Mouse (Mus musculus): Measurements from ENCODE around the gene Acsm4. TPM values are rescaled to one million over a fixed set of nuclear protein-coding genes. Genes with fewer than 3 reads are reported as not detected.
A peak's percentile ranks its signal among the peaks of the same experiment; 100 is the strongest.

Gene Acsm4
- total RNA-seq (2021): not detected
- long read RNA-seq, experiment 1: 0 reads
- long read RNA-seq, experiment 2: 0 reads

GRCm38 (mm10) chr7:119689726-119690125, at the start of gene Acsm4:
Acsm4 (plus strand) TSS chr7:119690026.
- DNase-seq (ENCODE audit: low spot score in 2 of 2): no peak
- Histone ChIP-seq H3K4me3 (no peak within 1 kb of the TSS), H3K27ac (no peak within 1 kb of the TSS)
- TF ChIP-seq CTCF (conservative IDR thresholded peaks at IDR 0.05): no peak

GRCm38 (mm10) chr7:119642307-119642706, 47.5 kb upstream of the Acsm4 start:
- Histone ChIP-seq H3K4me3 (no peak overlapping the region), H3K27ac (no peak overlapping the region)
- no peak for DNase-seq (ENCODE audit: low spot score in 2 of 2)
- no peak for TF ChIP-seq CTCF (conservative IDR thresholded peaks at IDR 0.05)

GRCm38 (mm10) chr7:119667893-119668292, 21.9 kb upstream of the Acsm4 start:
- DNase-seq (ENCODE audit: low spot score in 2 of 2): no peak
- Histone ChIP-seq H3K4me3 (no peak overlapping the region), H3K27ac (no peak overlapping the region)
- no peak for TF ChIP-seq CTCF (conservative IDR thresholded peaks at IDR 0.05)

GRCm38 (mm10) chr7:119670395-119670794, 19.4 kb upstream of the Acsm4 start:
- TF ChIP-seq CTCF (conservative IDR thresholded peaks at IDR 0.05): no peak
- H3K27ac ChIP-seq: no peak overlapping the region
- no peak overlapping the region for H3K4me3 ChIP-seq
- no peak for DNase-seq (ENCODE audit: low spot score in 2 of 2)

GRCm38 (mm10) chr7:119670925-119671324, 18.9 kb upstream of the Acsm4 start:
- H3K4me3 ChIP-seq: no peak overlapping the region
- peak in 1 of 2 experiments; percentile 42 for DNase-seq (ENCODE audit: low spot score in 2 of 2)
- peak; percentile 70 for TF ChIP-seq CTCF (conservative IDR thresholded peaks at IDR 0.05)
- no peak overlapping the region for H3K27ac ChIP-seq

- peak; percentile 86 for TF ChIP-seq CTCF (conservative IDR thresholded peaks at IDR 0.05)
- Histone ChIP-seq H3K4me3 (no peak overlapping the region), H3K27ac (no peak overlapping the region)
- DNase-seq (ENCODE audit: low spot score in 2 of 2): peak; percentile 29 to 53
Measured at GRCm38 (mm10) chr7:119673465-119673864, 16.4 kb upstream of the Acsm4 start.

GRCm38 (mm10) chr7:119680107-119680506, 9.7 kb upstream of the Acsm4 start:
- no peak for TF ChIP-seq CTCF (conservative IDR thresholded peaks at IDR 0.05)

GRCm38 (mm10) chr7:119682699-119683098, 7.1 kb upstream of the Acsm4 start:
- no peak overlapping the region for H3K4me3 ChIP-seq
- DNase-seq (ENCODE audit: low spot score in 2 of 2): no peak
- H3K27ac ChIP-seq: no peak overlapping the region
- TF ChIP-seq CTCF (conservative IDR thresholded peaks at IDR 0.05): no peak

More at GRCm38 (mm10) chr7:119680107-119680506, 9.7 kb upstream of the Acsm4 start:
- Histone ChIP-seq H3K4me3 (no peak overlapping the region), H3K27ac (no peak overlapping the region)
- DNase-seq (ENCODE audit: low spot score in 2 of 2): no peak

- DNase-seq (ENCODE audit: low spot score in 2 of 2): no peak
- Histone ChIP-seq H3K4me3 (no peak overlapping the region), H3K27ac (no peak overlapping the region)
- no peak for TF ChIP-seq CTCF (conservative IDR thresholded peaks at IDR 0.05)
Measured at GRCm38 (mm10) chr7:119692302-119692701, 2.5 kb downstream of the Acsm4 start.

- H3K4me3 ChIP-seq: no peak overlapping the region
- H3K27ac ChIP-seq: no peak overlapping the region
- no peak for TF ChIP-seq CTCF (conservative IDR thresholded peaks at IDR 0.05)
- no peak for DNase-seq (ENCODE audit: low spot score in 2 of 2)
Measured at GRCm38 (mm10) chr7:119694926-119695325, 5.1 kb downstream of the Acsm4 start.

- H3K4me3 ChIP-seq: no peak overlapping the region
- H3K27ac ChIP-seq: no peak overlapping the region
- DNase-seq (ENCODE audit: low spot score in 2 of 2): no peak
- TF ChIP-seq CTCF (conservative IDR thresholded peaks at IDR 0.05): no peak
Measured at GRCm38 (mm10) chr7:119714111-119714510, 24.3 kb downstream of the Acsm4 start.

- Histone ChIP-seq H3K27ac (peak within 1 kb of the TSS; percentile 93), H3K4me3 (peak within 1 kb of the TSS; percentile 99)
- peak; percentile 92 to 95 for DNase-seq (ENCODE audit: low spot score in 2 of 2)
- peak; percentile 85 for TF ChIP-seq CTCF (conservative IDR thresholded peaks at IDR 0.05)
Measured at GRCm38 (mm10) chr7:119720253-119720946, 30.6 kb downstream of the Acsm4 start, which contains the start of gene Thumpd1. Thumpd1 (minus strand) TSS chr7:119720798.

- no peak for DNase-seq (ENCODE audit: low spot score in 2 of 2)
- Histone ChIP-seq H3K27ac (peak overlapping the region; percentile 93), H3K4me3 (peak overlapping the region; percentile 99)
- no peak for TF ChIP-seq CTCF (conservative IDR thresholded peaks at IDR 0.05)
Measured at GRCm38 (mm10) chr7:119720947-119721310, 31.1 kb downstream of the Acsm4 start.

GRCm38 (mm10) chr7:119727621-119728020, 37.8 kb downstream of the Acsm4 start:
- TF ChIP-seq CTCF (conservative IDR thresholded peaks at IDR 0.05): no peak
- no peak for DNase-seq (ENCODE audit: low spot score in 2 of 2)
- peak overlapping the region; percentile 54 for H3K27ac ChIP-seq
- H3K4me3 ChIP-seq: no peak overlapping the region
